Mouse (Mus musculus) lung, adult 2 months (tissue): ENCODE results near the gene Slc25a43. TPM values are rescaled to one million over a fixed set of nuclear protein-coding genes. Genes with fewer than 3 reads are reported as not detected.

Experiments
- DNase-seq: peaks from one replicate; pipeline ENCODE4 v3.0.0; 2022
- H3K4me1 ChIP-seq: fragments of 200-500 bp; 2 replicates; pipeline ENCODE4 v1.6.1; 2011; ENCODE audit warnings: low read length; ENCODE audit not compliant: control insufficient read depth, insufficient read depth
- H3K4me3 ChIP-seq: fragments of 200-500 bp; replicated peaks from 2 replicates; pipeline ENCODE3; 2011; ENCODE audit warnings: low read depth, mild to moderate bottlenecking, control low read depth, low read length; ENCODE audit errors: extremely low read depth
- CTCF ChIP-seq: fragments of 200-500 bp; IDR thresholded peaks from 2 replicates; pipeline ENCODE4 v1.5.1; 2011; ENCODE audit warnings: mild to moderate bottlenecking, low read length, control low read depth; ENCODE audit not compliant: insufficient read depth
- POLR2A ChIP-seq: fragments of 200-500 bp; IDR thresholded peaks from 2 replicates; pipeline ENCODE4 v1.6.1; 2011; ENCODE audit warnings: low read depth, mild to moderate bottlenecking, control low read depth, low read length, borderline replicate concordance; ENCODE audit errors: extremely low read depth
- WGBS: fragments of 180-500 bp; shearing (Covaris S2); methylation state at CpG from one replicate; pipeline ENCODE4 v1.1.7; 2018; 5-methylcytosine and 5-hydroxymethylcytosine counted together
- polyA plus RNA-seq: library from polyadenylated mRNA; depleted of rRNA; stranded (reverse); fragments of >200 nt; gene quantifications from 2 replicates; pipeline ENCODE4 v1.2.3, GENCODE M21; 2012

Slc25a43 gene
- polyA plus RNA-seq, 1 experiment = 3.1 TPM

GRCm38 (mm10) chrX:36750591-36750990, 7.1 kb downstream of the Slc25a43 start:
- H3K4me3 ChIP-seq = no peak overlapping the region
- WGBS = 67% methylated on average over 1 of the region's 1 CpGs
- no peak for DNase-seq
- H3K4me1 ChIP-seq = no peaks in the 10 kb centered on the region
- no peak for TF ChIP-seq POLR2A
- TF ChIP-seq CTCF = no peak

- DNase-seq = no peak
- TF ChIP-seq CTCF (no peak), POLR2A (no peak)
- 88% methylated on average over 3 of the region's 3 CpGs for WGBS
- Histone ChIP-seq H3K4me1 (no peaks in the 10 kb centered on the region), H3K4me3 (no peak overlapping the region)
Observed at GRCm38 (mm10) chrX:36752586-36752985, 9.1 kb downstream of the Slc25a43 start.

GRCm38 (mm10) chrX:36757796-36758472, 14.5 kb downstream of the Slc25a43 start:
- Histone ChIP-seq H3K4me1 (no peaks in the 10 kb centered on the region), H3K4me3 (no peak overlapping the region)
- TF ChIP-seq POLR2A = no peak
- no peak for TF ChIP-seq CTCF
- DNase-seq = no peak
- WGBS = 77% methylated on average over 7 of the region's 7 CpGs

GRCm38 (mm10) chrX:36758566-36758965, 15.1 kb downstream of the Slc25a43 start:
- TF ChIP-seq POLR2A = no peak
- TF ChIP-seq CTCF = no peak
- H3K4me1 ChIP-seq = no peaks in the 10 kb centered on the region
- no peak for DNase-seq
- WGBS = 55% methylated on average over 6 of the region's 6 CpGs
- no peak overlapping the region for H3K4me3 ChIP-seq

GRCm38 (mm10) chrX:36760946-36761635, 17.6 kb downstream of the Slc25a43 start:
- 60% methylated on average over 6 of the region's 6 CpGs for WGBS
- DNase-seq = no peak
- TF ChIP-seq CTCF = 0 out of 2 replicates have a peak, but pooled peaks have one; percentile 6
- no peak for TF ChIP-seq POLR2A
- no peak overlapping the region for H3K4me3 ChIP-seq
- H3K4me1 ChIP-seq = no peaks in the 10 kb centered on the region

GRCm38 (mm10) chrX:36762289-36762688, 18.8 kb downstream of the Slc25a43 start:
- WGBS = 77% methylated on average over 5 of the region's 5 CpGs
- no peak for DNase-seq
- H3K4me1 ChIP-seq = no peaks in the 10 kb centered on the region
- H3K4me3 ChIP-seq = no peak overlapping the region
- no peak for TF ChIP-seq POLR2A
- TF ChIP-seq CTCF = no peak

GRCm38 (mm10) chrX:36762894-36763293, 19.4 kb downstream of the Slc25a43 start:
- no peak for TF ChIP-seq CTCF
- no peak for TF ChIP-seq POLR2A
- 61% methylated on average over 4 of the region's 4 CpGs for WGBS
- DNase-seq = no peak
- H3K4me3 ChIP-seq = no peak overlapping the region
- no peaks in the 10 kb centered on the region for H3K4me1 ChIP-seq

- 60% methylated on average over 11 of the region's 11 CpGs for WGBS
Observed at GRCm38 (mm10) chrX:36763298-36763933, 20.0 kb downstream of the Slc25a43 start.

GRCm38 (mm10) chrX:36763934-36764317, 20.5 kb downstream of the Slc25a43 start:
- Histone ChIP-seq H3K4me1 (no peaks in the 10 kb centered on the region), H3K4me3 (no peak overlapping the region)
- DNase-seq = no peak
- WGBS = 58% methylated on average over 2 of the region's 2 CpGs
- TF ChIP-seq POLR2A (no peak), CTCF (no peak)

More at GRCm38 (mm10) chrX:36763298-36763933, 20.0 kb downstream of the Slc25a43 start:
- TF ChIP-seq POLR2A = no peak
- TF ChIP-seq CTCF = no peak
- Histone ChIP-seq H3K4me3 (no peak overlapping the region), H3K4me1 (no peaks in the 10 kb centered on the region)
- no peak for DNase-seq
